Mouse (Mus musculus): ENCODE results near the gene Dydc1. TPM values are rescaled to one million over a fixed set of nuclear protein-coding genes. Genes with fewer than 3 reads are reported as not detected.

Gene Dydc1
- polyA plus RNA-seq, 1 experiment: not detected

DNA sequence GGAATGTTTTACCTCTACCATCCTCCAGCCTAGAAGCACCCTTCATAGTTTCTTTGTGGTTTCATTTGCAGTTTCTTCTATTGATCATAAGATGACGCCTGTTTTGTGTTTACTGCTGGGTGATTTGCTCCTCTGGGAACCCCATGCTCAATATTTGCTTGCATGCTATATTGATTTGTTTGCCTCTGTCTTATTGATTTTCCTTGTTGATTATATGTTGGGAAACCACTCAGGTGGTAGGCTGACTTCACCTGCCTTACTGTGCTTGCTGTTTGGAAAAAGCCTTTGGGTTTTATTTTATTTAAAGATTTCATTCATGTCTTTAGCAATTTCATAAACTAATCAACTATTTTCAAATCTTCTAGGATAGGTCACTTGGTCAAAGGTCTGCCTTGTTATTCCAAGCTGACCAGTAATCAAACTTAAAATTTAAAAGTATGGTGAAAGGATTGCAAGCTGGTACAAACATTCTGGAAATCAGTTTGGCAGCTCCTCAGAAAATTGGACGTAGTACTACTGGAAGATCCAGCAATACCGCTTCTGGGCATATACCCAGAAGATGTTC is 23.7 kb downstream of the Dydc1 start:
- WGBS: 80% methylated on average over 3 of the region's 3 CpGs
- no peak for DNase-seq (ENCODE audit: low read depth, low spot score)

DNA sequence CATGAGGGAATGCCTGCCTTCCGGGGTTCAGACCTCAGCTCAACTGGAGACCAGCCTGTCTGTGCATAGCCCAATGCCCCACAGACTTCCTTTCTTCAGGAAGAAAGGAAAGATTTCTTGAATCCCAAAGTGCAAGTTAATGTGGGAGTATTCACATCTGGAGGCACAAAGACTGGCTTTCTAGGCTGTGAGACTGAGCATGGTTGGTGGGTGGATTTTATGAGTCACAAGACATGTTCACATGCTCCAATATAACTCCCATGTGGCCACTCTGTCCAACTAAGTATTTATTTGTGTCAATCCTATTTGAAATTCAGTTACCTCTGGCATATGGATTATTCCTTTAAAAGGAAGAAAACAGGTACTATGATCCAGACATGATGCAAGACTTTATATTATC is 26.0 kb downstream of the Dydc1 start:
- WGBS: 97% methylated on average over 1 of the region's 1 CpGs
- DNase-seq (ENCODE audit: low read depth, low spot score): no peak

DNA sequence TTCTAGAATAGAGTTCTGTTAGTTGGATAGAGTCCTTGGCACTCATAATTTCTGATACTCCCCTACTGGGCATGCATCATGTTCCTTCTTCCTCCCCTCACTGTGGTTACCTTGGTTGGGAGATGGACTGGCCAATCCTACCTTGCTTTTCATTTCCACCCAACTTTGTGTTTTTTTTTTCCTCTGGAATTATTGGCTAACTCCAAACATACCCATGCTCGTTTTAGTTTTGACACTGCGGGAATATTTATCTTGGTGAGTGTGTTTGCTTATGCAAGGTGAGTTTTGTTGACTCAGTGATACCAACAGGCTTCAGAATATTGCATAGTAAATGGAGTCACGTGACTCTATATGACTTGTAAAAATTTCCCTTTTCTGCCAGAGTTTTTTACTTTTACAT is 28.0 kb downstream of the Dydc1 start:
- 23% methylated on average over 3 of the region's 3 CpGs for whole genome bisulfite sequencing
- no peak for DNase-seq (ENCODE audit: low read depth, low spot score)

DNA sequence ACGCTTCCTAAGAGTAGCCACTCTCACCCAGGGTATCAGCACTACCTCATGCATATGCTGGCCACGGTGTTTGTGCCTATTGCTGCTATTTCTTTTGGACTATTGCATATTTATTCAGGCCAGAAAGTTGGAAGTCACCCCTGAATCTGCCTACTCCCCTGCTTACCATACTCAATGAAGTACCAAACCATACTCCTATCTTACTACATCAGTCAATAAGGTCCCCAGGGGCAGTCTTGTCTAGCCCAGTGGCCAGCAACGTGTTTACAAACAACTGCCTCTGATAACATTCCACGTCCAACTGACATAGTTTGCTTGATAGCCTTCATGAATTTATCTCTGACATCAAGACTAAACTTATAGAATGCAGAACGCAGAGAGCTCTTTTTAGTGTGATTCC is 28.5 kb downstream of the Dydc1 start:
- DNase-seq (ENCODE audit: low read depth, low spot score): no peak

DNA sequence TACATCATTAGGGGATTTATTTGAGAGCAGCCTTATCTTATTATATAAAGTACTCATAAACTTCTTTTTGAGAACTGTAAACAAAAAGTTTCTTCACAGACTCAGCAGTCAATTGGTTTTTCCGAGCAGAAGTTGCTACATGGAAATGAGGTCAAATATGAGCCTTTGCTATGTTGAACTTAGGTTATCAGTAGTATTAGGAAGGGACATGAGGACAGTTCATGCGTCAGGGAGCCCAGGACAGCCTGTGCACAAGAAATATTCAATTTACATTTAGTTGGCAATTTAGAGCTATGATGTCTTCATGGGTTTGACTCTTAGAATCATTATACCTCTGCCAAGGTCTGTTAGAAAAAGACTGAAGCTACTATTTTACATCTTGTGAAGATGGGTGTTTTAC is 29.6 kb downstream of the Dydc1 start:
- DNase-seq (ENCODE audit: low read depth, low spot score): no peak
- 52% methylated on average over 2 of the region's 2 CpGs for WGBS

More for the DNA sequence above, 28.5 kb downstream of the Dydc1 start:
- WGBS: 76% methylated on average over 5 of the region's 5 CpGs

DNA sequence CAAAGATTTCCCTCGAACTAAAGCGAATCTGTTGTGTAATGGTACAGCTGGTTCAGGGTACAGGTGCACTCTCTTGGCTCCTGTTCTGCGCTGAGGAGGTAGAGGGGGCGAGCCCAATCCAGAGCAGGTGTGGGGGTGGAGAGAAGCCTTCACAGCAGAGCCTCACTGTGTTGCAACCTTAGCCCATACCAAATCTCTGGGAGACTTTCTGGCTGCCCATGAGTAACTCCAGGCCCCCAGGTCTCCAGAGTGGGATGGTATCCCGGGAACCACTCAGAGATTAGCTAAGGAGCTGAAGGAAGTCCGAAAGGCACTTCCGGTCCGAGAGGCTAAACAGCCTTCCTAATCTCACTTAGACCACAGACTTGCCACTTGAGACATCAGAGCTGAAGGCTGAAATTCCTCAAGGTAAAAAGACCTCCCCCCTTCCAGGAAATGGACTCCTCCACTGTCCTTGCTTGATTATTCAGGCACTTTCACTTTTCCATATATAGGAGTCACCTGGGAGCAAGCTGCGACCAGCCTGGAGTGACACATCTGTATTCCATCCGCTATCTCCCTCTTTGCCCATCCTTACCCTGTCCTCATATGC is 32.2 kb downstream of the Dydc1 start, which contains the start of gene Mat1a:
TSS of gene Mat1a (plus strand) at position 183 of the 592 bp plus-strand sequence.
- no peak for DNase-seq (ENCODE audit: low read depth, low spot score)
- WGBS: 61% methylated on average over 10 of the region's 10 CpGs

GRCm38 (mm10) chr14:41111031-41111668 is 38.4 kb downstream of the Dydc1 start:
- no peak for DNase-seq (ENCODE audit: low read depth, low spot score)
- WGBS: 65% methylated on average over 7 of the region's 7 CpGs

DNA sequence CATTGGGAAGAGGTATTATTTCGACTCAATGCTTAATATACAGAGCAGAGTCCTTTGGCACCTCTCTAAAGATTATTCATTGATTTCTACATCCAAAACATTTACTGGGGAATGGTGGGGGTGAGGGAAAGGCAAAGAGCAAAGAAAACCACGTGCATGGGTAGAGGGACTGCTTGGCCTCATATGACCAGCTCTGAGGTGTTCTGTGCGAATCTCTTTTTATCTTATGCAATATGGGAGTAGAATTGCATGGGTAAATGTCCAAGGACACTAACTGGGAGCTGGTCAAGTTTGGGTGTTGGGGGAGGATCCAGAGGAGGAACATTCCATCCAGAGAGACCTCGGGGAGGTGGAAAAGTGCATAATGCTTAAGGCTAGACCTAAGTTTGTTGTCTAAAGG is 40.2 kb downstream of the Dydc1 start:
- no peak for DNase-seq (ENCODE audit: low read depth, low spot score)
- WGBS: 65% methylated on average over 4 of the region's 4 CpGs

DNA sequence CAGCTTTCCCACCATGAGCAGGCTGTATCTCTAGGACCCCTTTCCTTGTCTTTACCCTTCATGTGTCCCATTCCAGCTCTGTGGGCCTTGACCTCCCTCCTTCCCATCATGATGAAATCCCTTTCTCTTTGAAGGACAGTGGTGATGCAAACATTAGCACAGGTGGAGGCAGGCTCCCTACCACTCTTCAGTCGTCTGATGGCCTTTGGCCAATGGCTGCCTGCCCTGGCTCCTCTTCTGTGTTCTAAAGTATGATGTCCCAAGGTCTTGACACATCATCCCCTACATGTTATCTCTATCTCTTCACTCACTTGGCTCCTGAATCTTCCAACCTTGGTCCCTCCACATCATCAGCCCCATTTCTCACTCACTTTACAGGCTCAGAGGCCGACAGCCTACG is 43.6 kb downstream of the Dydc1 start:
- 81% methylated on average over 3 of the region's 3 CpGs for WGBS
- no peak for DNase-seq (ENCODE audit: low read depth, low spot score)

DNA sequence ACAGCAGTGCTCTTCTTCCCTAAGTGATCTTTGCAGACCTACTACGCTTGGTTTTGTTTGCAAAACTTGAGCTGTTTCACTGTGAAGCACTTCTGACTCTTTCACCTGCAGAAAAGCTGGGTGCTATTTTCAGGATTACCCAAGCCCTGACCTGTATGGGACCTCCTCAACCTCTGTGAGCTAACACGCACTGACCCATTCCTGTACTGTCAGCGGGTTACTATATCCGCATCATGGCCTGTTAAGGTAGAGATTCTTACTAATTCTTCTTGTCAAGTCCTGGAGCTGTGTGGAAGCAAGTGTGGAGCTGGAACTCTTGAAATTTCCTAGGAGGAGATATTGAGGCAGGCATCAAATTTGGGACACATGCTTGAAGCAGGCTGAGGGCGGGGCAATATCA is 52.0 kb downstream of the Dydc1 start:
- DNase-seq (ENCODE audit: low read depth, low spot score): no peak
- WGBS: 80% methylated on average over 5 of the region's 5 CpGs

- DNase-seq (ENCODE audit: low read depth, low spot score): no peak
- 12% methylated on average over 4 of the region's 4 CpGs for WGBS
Measured at GRCm38 (mm10) chr14:41127997-41128396, 55.3 kb downstream of the Dydc1 start.

DNA sequence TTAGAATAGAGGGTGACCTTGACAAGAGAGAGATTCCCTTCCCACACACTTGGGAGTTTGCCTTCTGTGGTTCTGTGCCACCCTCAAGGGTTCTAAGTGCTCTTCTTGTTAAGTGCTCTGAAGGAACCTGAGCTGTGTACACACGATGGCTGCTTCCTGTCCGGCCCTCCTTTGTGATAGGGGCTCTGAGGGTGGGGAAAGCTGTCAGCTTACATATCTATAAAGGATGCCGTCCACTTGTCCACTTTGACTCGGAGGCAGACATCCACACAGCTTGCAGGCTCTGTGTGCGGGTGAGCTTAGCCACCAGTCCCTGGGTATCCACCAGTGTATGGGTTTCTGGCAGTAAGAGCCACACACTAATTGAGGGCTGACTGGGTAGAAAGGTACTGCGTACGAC is 58.8 kb downstream of the Dydc1 start, which contains the start of gene Sftpa1:
TSS of gene Sftpa1 (plus strand) at position 243 of the 400 bp plus-strand sequence.
- DNase-seq (ENCODE audit: low read depth, low spot score): no peak
- 62% methylated on average over 7 of the region's 7 CpGs for WGBS

DNA sequence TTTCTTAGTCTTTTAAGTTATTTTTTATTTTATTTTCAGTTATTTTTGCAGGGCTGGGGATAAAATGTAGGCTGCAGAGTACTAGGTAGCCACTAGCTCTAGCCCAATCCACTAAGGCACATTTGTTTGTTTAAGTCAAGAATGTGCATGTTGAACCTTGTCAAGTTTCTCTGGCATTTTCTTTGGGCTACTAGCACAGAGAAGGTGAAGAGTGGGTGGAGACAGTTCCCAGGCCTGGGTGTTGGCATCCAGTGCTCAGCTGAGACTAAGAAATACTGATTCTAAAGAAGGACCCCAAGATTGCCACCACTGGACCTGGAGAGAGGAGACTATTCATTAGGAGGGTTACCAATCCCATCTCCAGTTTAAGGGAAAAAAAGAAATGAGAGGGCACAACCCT is 64.3 kb downstream of the Dydc1 start:
- DNase-seq (ENCODE audit: low read depth, low spot score): no peak

DNA sequence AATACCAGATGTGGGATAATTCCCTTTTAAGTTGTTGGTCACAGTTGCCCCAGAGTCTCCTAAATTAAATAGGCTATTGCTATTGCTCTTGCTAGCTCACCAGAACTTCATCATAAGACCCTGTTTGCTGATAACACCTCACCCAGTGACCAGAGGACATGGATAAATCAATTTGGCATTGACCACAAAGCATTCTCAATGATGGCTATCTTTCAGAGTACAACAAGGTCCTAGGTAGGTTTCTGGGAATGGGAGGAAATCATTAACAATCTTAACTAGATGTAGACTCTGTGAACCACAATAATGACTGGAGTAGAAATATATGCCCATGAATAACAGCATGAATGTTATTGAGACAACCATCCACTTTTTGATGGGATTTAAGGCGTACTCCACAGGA is 68.0 kb downstream of the Dydc1 start:
- DNase-seq (ENCODE audit: low read depth, low spot score): no peak
- 86% methylated on average over 1 of the region's 1 CpGs for WGBS

Other genes starting within 250 kb of the Dydc1 start
- gene Sh2d4b, start 179.6 kb upstream of the Dydc1 start, polyA plus RNA-seq (2012; rRNA removed): 0.10 and 0.16 TPM in 2 replicates
- gene Tspan14, start 106.1 kb upstream of the Dydc1 start, polyA plus RNA-seq (2012; rRNA removed): 49.4 and 50.9 TPM in 2 replicates
- 5.6 and 20.5 TPM in 2 replicates for gene Fam213a, start 59.1 kb upstream of the Dydc1 start, polyA plus RNA-seq (2012; rRNA removed)
- gene Dydc2, start 3.7 kb upstream of the Dydc1 start, polyA plus RNA-seq (2012; rRNA removed): not detected in 2 replicates
- not detected in 2 replicates for gene Mat1a, start 32.1 kb downstream of the Dydc1 start, polyA plus RNA-seq (2012; rRNA removed)
- not detected in 2 replicates for gene Sftpa1, start 58.9 kb downstream of the Dydc1 start, polyA plus RNA-seq (2012; rRNA removed)
- not detected in 2 replicates for gene Mbl1, start 78.5 kb downstream of the Dydc1 start, polyA plus RNA-seq (2012; rRNA removed)
- gene Sftpd, start 112.2 kb downstream of the Dydc1 start, polyA plus RNA-seq (2012; rRNA removed): not detected in 2 replicates
- not detected in 2 replicates for gene Gm2832, start 205.9 kb downstream of the Dydc1 start, polyA plus RNA-seq (2012; rRNA removed)